Comparison of ENCODE assay signal across 18 mouse cellular contexts in the genomic region with DNA sequence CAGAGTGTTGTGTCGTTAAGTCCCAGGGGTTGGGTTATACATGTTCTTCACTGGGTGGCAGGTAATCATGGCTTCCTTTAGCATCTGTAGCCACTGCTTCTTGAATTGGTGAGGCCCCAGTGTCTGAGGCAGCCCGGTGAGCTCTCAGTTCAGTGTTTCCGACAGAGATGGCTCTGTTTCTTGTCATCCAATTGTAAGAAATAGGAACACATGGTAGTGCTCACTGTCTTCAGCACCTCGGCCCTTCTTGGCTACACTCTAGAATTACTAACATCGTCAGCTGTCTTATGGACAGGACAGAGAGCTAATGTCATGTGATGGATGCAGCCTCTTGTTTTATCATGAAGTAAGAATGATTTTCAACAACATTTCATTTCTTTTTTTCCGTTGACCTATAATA. TPM values are rescaled to one million over a fixed set of nuclear protein-coding genes. Genes with fewer than 3 reads are reported as not detected.
A peak's percentile ranks its signal among the peaks of the same experiment; 100 is the strongest.
DNase-seq lines count a peak whose midpoint lies in the region; ATAC-seq and TF ChIP-seq lines count a peak whose summit lies in the region.
"Had no signal": no experiment of that assay in that cellular context is flagged by ENCODE, and none has a peak within 500 bp of the region (broad histone marks: within the 10 kb centered on the region; RNA-seq: fewer than 3 reads in every experiment).

No protein-coding gene starts in this region.

- H3K36me3 ChIP-seq in splenic B cell, adult 2 months (ENCODE audit: control insufficient read depth, insufficient read depth, low read length, poor library complexity, severe bottlenecking) = no peaks in the 10 kb centered on the region
- H3K36me3 ChIP-seq: embryonic facial prominence, embryonic 10.5 days; heart, embryonic 15.5 days; hindbrain, embryonic 13.5 days had no signal

- TF ChIP-seq CTCF in layer of hippocampus, adult 2 months (conservative IDR thresholded peaks at IDR 0.05) = no peak

- peak; percentile 6 for ATAC-seq in CD4-positive, CD25-positive, alpha-beta regulatory T cell, adult 4 months
- ATAC-seq: hindbrain, postnatal 0 days; intestine, embryonic 16.5 days had no signal

- no peak overlapping the region for H3K4me3 ChIP-seq in layer of hippocampus, adult 2 months
- H3K4me3 ChIP-seq: embryonic facial prominence, embryonic 10.5 days; heart, embryonic 15.5 days; hindbrain, embryonic 13.5 days had no signal

- peak overlapping the region; percentile 32; the same call in 1 of the 2 replicates for H3K27ac ChIP-seq in layer of hippocampus, adult 2 months
- H3K27ac ChIP-seq: embryonic facial prominence, embryonic 10.5 days; heart, embryonic 15.5 days; hindbrain, embryonic 13.5 days; hindbrain, postnatal 0 days had no signal

- no peaks in the 10 kb centered on the region for H3K27me3 ChIP-seq in splenic B cell, adult 2 months (ENCODE audit: control insufficient read depth, insufficient read depth, low read length, poor library complexity, severe bottlenecking)

- DNase-seq in layer of hippocampus, adult 2 months (ENCODE audit: low spot score in 2 of 2) = no peak
- no peak for DNase-seq in layer of hippocampus, postnatal 10 days (ENCODE audit: low spot score in 2 of 2)
- DNase-seq in A20 (ENCODE audit: low read depth, low spot score) = peak; percentile 44
- DNase-seq in splenic B cell, adult 2 months (ENCODE audit: low read depth, low spot score) = peak; percentile 26
- no peak for DNase-seq in lung, postnatal 25 days (ENCODE audit: low spot score)
- DNase-seq: adrenal gland, adult 2 months; adrenal gland, postnatal 25 days; B cell, adult 2 months; cerebellum, adult 18-20 months; cerebellum, adult 9-11 months; heart, adult 18-20 months; heart, postnatal 14 days had no signal

RNA-seq across cellular contexts. Expression of gene Ppp1r16b, which starts 10.0 kb away (rescaled TPM):
- 100 to 1,000 TPM; 147 to 150 TPM for total RNA-seq in layer of hippocampus, adult 2 months (2021)
- total RNA-seq in layer of hippocampus, postnatal 10 days (2021) = 10 to 100 TPM; 63.1 to 68.0 TPM
- 100 to 1,000 TPM; 121 to 150 TPM for polyA plus RNA-seq in CD4-positive, CD25-positive, alpha-beta regulatory T cell, adult 4 months (2017; shearing (Covaris generic))

RNA-seq across cellular contexts. Expression of gene Actr5, which starts 50.5 kb away (rescaled TPM):
- 10 to 100 TPM; 11.3 to 12.8 TPM for total RNA-seq in layer of hippocampus, adult 2 months (2021)
- 10 to 100 TPM; 10.3 to 11.9 TPM for total RNA-seq in layer of hippocampus, postnatal 10 days (2021)
- polyA plus RNA-seq in CD4-positive, CD25-positive, alpha-beta regulatory T cell, adult 4 months (2017; shearing (Covaris generic)) = 1 to 10 TPM; 2.1 to 2.9 TPM

Comparison
In these comparisons a context has a peak if more than half of its experiments do, and no peak if none do; other contexts are left out.
1. DNase-seq: peak in A20 (single experiment) and splenic B cell, adult 2 months (single experiment); none in layer of hippocampus, adult 2 months (0 of 2), layer of hippocampus, postnatal 10 days (0 of 2) and lung, postnatal 25 days (single experiment).